Mouse (Mus musculus): ENCODE measurements around the gene Olfr279. TPM values are rescaled to one million over a fixed set of nuclear protein-coding genes. Genes with fewer than 3 reads are reported as not detected.
A peak's percentile ranks its signal among the peaks of the same experiment; 100 is the strongest.
"Not testable (repeated sequence)": the region's sequence is repeated elsewhere in the genome, so short reads cannot be mapped to it uniquely, and the experiment has no call there.

Olfr279 gene
- polyA plus RNA-seq, 1 experiment = 0.48 TPM

DNA sequence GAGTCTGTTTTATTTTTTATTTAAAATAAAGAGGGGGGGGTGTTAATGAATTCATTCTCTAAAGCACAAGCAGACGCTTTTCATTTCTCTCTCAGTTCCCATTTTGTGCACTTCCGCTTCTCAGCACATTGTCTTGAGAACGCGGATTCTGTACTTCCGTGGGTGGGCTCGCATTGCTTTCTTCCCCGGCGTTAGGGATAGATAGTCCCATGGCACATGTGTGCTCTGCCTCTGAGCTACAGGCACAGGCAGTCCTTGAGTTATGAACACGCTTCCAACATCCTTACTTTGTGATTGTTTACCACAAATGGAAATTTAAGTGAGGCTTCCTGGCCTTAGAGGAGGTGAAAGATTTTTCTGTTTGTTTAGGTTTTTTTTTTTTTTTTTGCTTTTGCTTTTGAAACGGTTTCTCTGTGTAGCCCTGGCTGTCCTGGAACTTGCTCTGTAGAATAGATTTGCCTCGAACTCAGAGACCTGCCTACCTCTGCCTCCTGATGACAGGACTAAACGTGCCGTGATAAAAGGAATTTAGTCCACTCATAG, 19.3 kb downstream of the Olfr279 start:
- no peaks in the 10 kb centered on the region for H3K36me3 ChIP-seq (ENCODE audit: control insufficient read depth, insufficient read depth, low read length)
- TF ChIP-seq CTCF (IDR thresholded peaks at IDR 0.05; ENCODE audit: control insufficient read depth, insufficient read depth, insufficient replicate concordance, low read depth, low read length) (no peak), POLR2A (IDR thresholded peaks at IDR 0.05; ENCODE audit: control insufficient read depth, low read depth, low read length) (no peak)
- no peaks in the 10 kb centered on the region for H3K27me3 ChIP-seq (ENCODE audit: control insufficient read depth, insufficient read depth, low read length)
- no peak overlapping the region for H3K4me3 ChIP-seq (ENCODE audit: control insufficient read depth, low read depth, low read length)
- H3K4me1 ChIP-seq (ENCODE audit: control insufficient read depth, insufficient read depth, low read length) = peaks cover 6% of the 10 kb centered on the region
- H3K27ac ChIP-seq (ENCODE audit: control insufficient read depth, insufficient read depth, low read depth, low read length) = no peak overlapping the region

DNA sequence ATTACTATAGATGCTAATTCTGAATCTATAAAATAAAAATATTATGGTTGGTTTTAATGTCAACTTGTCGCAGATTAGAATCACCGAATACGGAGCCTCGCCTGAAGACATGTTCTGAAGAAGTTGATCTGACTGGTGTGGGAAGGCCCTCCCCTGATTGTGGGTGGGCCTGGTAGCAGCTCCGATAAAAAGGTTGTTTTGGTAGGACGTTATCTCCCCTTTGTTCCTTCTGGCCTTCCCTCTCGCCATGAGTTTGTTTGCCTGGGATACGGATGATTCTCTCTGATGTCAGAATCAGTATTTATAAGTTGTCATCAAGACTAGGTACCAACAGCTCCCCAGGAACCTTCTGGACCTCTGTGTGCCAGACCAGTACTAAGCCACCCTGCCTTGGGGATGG, 20.0 kb downstream of the Olfr279 start:
- Histone ChIP-seq H3K4me3 (ENCODE audit: control insufficient read depth, low read depth, low read length) (no peak overlapping the region), H3K27me3 (ENCODE audit: control insufficient read depth, insufficient read depth, low read length) (no peaks in the 10 kb centered on the region), H3K27ac (ENCODE audit: control insufficient read depth, insufficient read depth, low read depth, low read length) (no peak overlapping the region; the same call in 1 of the 2 replicates), H3K4me1 (ENCODE audit: control insufficient read depth, insufficient read depth, low read length) (peaks cover 6% of the 10 kb centered on the region), H3K36me3 (ENCODE audit: control insufficient read depth, insufficient read depth, low read length) (no peaks in the 10 kb centered on the region)
- TF ChIP-seq POLR2A (IDR thresholded peaks at IDR 0.05; ENCODE audit: control insufficient read depth, low read depth, low read length) (no peak), CTCF (IDR thresholded peaks at IDR 0.05; ENCODE audit: control insufficient read depth, insufficient read depth, insufficient replicate concordance, low read depth, low read length) (no peak)

DNA sequence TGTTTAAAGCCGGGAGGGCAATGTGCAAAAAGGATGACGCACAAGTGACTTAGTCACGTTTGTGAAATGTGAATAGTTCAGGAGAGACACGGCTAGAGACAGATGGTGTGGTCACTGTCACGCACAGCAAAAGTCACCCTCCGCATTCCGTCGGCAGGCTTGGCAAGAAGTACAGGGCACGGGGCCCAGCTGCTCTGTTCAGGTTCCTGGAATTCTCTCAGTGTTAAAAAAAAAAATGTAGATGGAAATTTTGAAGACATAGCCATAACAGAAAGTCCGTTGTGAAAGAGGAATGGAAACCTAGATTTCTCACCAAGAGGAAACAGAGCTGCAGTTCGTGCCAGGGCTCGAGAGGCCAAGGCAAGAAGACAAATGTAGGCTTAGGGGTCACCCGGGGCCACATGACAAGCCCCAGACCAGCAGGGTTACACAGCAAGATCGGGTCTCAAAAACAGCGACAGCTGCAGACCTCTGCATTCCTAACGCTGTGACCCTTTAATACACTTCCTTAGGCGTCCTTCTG, 20.7 kb downstream of the Olfr279 start:
- TF ChIP-seq POLR2A (IDR thresholded peaks at IDR 0.05; ENCODE audit: control insufficient read depth, low read depth, low read length) (no peak), CTCF (IDR thresholded peaks at IDR 0.05; ENCODE audit: control insufficient read depth, insufficient read depth, insufficient replicate concordance, low read depth, low read length) (no peak)

DNA sequence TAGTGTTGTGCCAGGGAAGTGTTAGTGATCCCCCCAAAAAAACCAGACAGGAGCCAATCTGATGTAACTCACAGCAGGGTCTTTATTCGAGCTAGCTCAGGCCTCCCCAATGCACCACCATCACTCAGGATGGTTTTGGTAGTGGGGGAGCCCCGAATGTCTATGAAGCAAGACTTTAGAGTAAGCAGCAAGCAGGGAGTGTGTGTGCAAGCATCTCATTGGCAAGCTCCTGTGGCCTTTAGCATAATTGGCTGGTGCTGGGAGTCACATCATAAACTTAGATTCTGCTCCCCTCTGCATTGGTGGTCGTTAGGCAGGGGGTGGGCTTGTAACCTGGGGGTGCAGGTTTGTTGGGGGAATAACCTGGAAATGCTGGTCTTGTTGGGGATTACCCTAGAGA, 21.5 kb downstream of the Olfr279 start:
- not testable (repeated sequence) for H3K4me1 ChIP-seq (ENCODE audit: control insufficient read depth, insufficient read depth, low read length)

More for the DNA sequence above, 20.7 kb downstream of the Olfr279 start:
- H3K27me3 ChIP-seq (ENCODE audit: control insufficient read depth, insufficient read depth, low read length) = no peaks in the 10 kb centered on the region
- H3K27ac ChIP-seq (ENCODE audit: control insufficient read depth, insufficient read depth, low read depth, low read length) = no peak overlapping the region
- H3K4me3 ChIP-seq (ENCODE audit: control insufficient read depth, low read depth, low read length) = no peak overlapping the region
- no peaks in the 10 kb centered on the region for H3K36me3 ChIP-seq (ENCODE audit: control insufficient read depth, insufficient read depth, low read length)
- H3K4me1 ChIP-seq (ENCODE audit: control insufficient read depth, insufficient read depth, low read length) = peaks cover 5% of the 10 kb centered on the region

DNA sequence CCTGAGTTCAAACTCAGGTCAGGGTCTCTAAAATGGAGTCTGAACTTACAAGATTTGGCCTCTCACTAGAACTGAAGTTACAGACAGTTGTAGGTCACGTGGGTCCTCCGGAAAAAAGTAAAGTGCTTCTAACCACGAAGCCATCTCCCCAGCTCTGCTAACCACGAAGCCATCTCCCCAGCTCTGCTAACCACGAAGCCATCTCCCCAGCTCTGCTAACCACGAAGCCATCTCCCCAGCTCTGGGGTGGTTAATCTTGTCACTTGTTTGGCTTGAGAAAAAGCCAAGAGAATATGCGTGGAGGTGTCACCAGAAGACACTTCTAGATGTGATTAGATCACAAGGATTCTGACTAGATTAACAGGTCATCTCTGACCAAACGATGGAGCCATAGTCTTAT, 21.9 kb downstream of the Olfr279 start:
- TF ChIP-seq CTCF (IDR thresholded peaks at IDR 0.05; ENCODE audit: control insufficient read depth, insufficient read depth, insufficient replicate concordance, low read depth, low read length) = no peak
- TF ChIP-seq POLR2A (IDR thresholded peaks at IDR 0.05; ENCODE audit: control insufficient read depth, low read depth, low read length) = no peak
- no peak overlapping the region for H3K4me3 ChIP-seq (ENCODE audit: control insufficient read depth, low read depth, low read length)
- H3K4me1 ChIP-seq (ENCODE audit: control insufficient read depth, insufficient read depth, low read length) = peaks cover 5% of the 10 kb centered on the region
- H3K36me3 ChIP-seq (ENCODE audit: control insufficient read depth, insufficient read depth, low read length) = no peaks in the 10 kb centered on the region
- no peak overlapping the region for H3K27ac ChIP-seq (ENCODE audit: control insufficient read depth, insufficient read depth, low read depth, low read length)
- no peaks in the 10 kb centered on the region for H3K27me3 ChIP-seq (ENCODE audit: control insufficient read depth, insufficient read depth, low read length)

More for the DNA sequence above, 21.5 kb downstream of the Olfr279 start:
- H3K36me3 ChIP-seq (ENCODE audit: control insufficient read depth, insufficient read depth, low read length); H3K4me3 ChIP-seq (ENCODE audit: control insufficient read depth, low read depth, low read length); H3K27me3 ChIP-seq (ENCODE audit: control insufficient read depth, insufficient read depth, low read length); H3K27ac ChIP-seq (ENCODE audit: control insufficient read depth, insufficient read depth, low read depth, low read length): not testable (repeated sequence)

DNA sequence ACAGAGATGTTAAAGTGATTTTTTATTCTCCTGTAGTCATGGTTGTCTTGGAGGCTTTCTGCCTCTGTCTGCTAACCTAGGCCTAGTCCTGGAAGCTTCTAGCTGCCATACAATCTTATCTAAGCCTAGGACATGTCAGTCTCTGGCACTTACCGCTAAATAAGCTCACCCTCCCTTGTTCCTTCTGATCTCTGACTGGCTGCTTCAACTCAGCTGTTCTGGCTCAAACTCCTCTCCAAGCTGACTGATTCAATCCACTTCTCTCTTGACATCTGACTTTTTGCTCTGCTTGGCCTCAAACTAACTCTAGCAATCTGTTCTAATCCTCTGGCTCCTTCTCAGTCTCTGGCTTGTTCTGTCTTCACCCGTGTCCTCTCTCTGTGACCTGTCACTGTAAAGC, 22.6 kb downstream of the Olfr279 start:
- not testable (repeated sequence) for H3K4me1 ChIP-seq (ENCODE audit: control insufficient read depth, insufficient read depth, low read length); H3K27ac ChIP-seq (ENCODE audit: control insufficient read depth, insufficient read depth, low read depth, low read length); H3K4me3 ChIP-seq (ENCODE audit: control insufficient read depth, low read depth, low read length); H3K36me3 ChIP-seq (ENCODE audit: control insufficient read depth, insufficient read depth, low read length); H3K27me3 ChIP-seq (ENCODE audit: control insufficient read depth, insufficient read depth, low read length)

DNA sequence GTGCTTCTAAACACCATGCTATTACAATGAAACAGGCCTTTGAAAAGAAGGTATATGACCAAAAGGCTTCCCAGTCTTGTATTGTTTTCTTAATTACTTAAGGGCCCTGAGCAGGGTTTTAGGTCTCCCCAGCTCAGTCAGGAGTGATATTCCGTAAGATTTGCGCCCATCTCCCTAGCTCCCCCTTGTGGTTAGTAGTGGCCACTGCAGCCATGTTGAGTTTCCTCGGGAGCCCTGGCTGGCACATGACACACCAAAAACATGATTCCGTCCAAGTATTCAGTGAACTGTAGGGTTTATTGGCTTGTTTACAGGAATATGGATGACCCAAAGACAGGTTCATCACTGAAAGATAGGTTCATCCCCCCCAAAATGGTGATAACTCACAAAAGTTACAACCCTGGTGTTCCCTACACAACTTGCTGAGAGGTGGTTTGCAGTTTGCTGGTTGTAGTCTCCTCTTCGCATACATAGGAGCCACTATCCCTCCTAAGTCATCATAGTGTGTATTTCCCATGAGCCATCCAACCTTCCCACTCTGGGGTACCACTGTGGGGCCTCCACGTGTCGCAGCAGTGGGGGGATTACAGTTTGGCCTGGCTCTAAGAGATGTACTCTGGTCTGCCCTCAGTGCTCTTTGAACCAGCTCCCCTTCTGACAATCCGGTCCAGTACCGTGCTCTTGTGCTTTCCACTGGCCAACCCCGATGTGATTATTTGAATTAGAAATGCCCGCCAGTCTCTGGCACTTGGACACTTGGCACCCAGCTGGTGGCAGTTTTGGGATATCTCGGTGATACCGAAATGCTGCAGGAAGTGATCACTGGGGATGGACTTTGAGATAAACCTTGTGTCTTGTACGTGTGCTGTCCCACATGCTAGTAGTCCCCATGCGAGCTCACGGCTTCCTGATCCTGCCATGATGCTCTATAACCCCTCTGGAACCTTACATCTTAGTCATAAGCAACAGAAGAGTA, 25.5 kb downstream of the Olfr279 start:
- H3K27me3 ChIP-seq (ENCODE audit: control insufficient read depth, insufficient read depth, low read length) = no peaks in the 10 kb centered on the region
- H3K36me3 ChIP-seq (ENCODE audit: control insufficient read depth, insufficient read depth, low read length) = peaks cover 4% of the 10 kb centered on the region; the same call in 1 of the 2 replicates
- no peak overlapping the region for H3K27ac ChIP-seq (ENCODE audit: control insufficient read depth, insufficient read depth, low read depth, low read length)
- no peak overlapping the region for H3K4me3 ChIP-seq (ENCODE audit: control insufficient read depth, low read depth, low read length)
- 0 out of 2 replicates have a peak, but pooled peaks cover 2% of the 10 kb centered on the region for H3K4me1 ChIP-seq (ENCODE audit: control insufficient read depth, insufficient read depth, low read length)
- peak; percentile 85 for TF ChIP-seq CTCF (IDR thresholded peaks at IDR 0.05; ENCODE audit: control insufficient read depth, insufficient read depth, insufficient replicate concordance, low read depth, low read length)
- no peak for TF ChIP-seq POLR2A (IDR thresholded peaks at IDR 0.05; ENCODE audit: control insufficient read depth, low read depth, low read length)
